Mouse (Mus musculus) T-helper 1 cell (primary cell): ENCODE results near the gene Olig1.

Experiments used
- in situ Hi-C: fragments of 300-600 bp; cut with MboI, MseI; formaldehyde crosslinking; loops from one replicate; pipeline ENCODE4 v1.15.1; 2025; ENCODE audit warnings: high pct_unique_total_duplicates

Gene Olig1

DNA sequence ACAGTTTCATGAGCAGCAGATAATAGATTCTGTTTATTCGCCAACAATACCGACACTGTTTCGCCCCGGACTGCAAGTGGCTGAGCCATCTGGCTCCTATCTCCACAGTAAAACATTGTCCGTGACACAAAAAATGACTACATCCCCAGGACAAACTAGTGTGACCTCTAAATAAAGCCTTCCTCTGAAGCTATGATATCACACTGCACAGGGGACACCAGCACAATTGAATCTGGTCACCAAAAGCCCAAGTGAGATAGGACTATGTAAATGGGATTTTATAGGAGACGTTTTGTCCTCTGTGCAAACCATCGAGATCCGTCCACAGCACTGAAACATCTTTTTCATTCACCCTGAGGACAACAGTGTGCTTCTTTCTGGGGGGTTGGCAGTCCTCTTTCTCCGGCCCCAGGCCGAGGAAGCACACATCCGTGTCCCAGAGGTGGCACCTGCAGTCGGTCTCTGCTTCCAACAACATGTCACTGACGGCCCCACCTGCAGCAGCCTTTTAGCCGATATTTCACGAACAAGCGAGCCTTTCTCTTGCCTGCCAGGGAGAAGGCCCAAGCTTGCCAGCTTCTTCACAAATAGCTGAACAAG is 36.0 kb downstream of the Olig1 start:
- in situ Hi-C loops, result no loop called here

DNA sequence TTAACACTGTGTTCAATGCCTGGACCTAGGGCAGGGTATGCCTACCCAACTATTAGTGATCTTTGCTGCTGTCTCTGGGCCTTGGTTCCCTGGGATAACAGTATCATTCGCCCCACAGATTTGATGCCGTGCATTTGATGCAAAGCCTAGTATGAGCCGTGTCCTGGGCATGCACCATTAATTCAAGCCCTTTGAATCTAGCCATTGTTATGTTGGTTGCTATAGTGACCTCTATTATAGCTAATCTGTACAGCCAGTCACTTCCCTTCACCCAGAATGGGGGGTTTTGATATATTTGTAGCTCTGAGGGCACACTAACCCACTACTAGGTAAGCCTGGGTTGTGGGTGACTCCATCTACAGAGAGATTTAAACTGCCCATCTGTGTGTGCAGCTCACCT is 40.3 kb downstream of the Olig1 start:
- in situ Hi-C loops, result no loop called here

DNA sequence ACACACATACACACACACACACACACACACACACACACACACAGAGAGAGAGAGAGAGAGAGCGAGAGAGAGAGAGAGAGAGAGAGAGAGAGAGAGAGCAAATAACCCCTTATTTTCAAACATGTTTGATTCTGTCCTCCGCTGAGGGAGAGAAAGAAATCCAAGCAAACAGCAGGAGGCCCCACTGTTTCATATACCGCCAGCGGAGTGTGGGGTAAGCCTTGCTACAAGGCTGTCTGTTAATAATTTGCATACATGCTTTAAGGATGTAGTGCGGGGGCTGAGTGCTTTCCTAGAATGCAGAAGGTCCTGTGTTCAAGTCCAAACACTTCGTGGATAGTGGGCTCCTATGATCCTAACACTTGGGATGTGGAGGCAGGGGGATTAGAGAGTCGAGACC is 43.3 kb downstream of the Olig1 start:
- in situ Hi-C loops, result no loop called here

GRCm38 (mm10) chr16:91314114-91314775 is 44.7 kb downstream of the Olig1 start:
- in situ Hi-C loops, result no loop called here

- in situ Hi-C loops, result no loop called here
Observed at GRCm38 (mm10) chr16:91320191-91320590, 50.6 kb downstream of the Olig1 start.

DNA sequence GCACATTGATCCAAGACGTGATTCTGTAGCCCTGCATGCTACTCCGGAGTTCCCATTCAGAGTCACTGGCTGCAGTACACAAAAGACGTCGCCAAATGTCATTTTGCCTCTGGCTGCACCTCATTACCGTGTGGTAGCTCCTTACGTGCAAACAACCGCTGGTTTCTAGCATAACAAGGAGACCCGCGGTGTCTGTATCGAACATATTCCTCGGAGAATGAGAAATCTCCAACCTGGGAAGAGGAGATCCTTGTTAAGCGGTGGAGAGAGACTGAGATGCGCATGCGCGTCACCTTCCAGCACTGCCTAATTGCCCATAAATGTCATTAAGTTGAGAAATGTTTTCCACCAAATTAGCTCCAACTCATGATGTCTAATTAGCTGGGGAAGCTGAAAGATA is 51.0 kb downstream of the Olig1 start:
- in situ Hi-C loops, result no loop called here
